ENCODE assay signal across 11 mouse cellular contexts in genomic region chr6:129033397-129033796, GRCm38 (mm10). TPM values are rescaled to one million over a fixed set of nuclear protein-coding genes. Genes with fewer than 3 reads are reported as not detected.
DNase-seq lines count a peak whose midpoint lies in the region; ATAC-seq and TF ChIP-seq lines count a peak whose summit lies in the region.
"Had no signal": no experiment of that assay in that cellular context is flagged by ENCODE, and none has a peak within 500 bp of the region (broad histone marks: within the 10 kb centered on the region; RNA-seq: fewer than 3 reads in every experiment).

No protein-coding gene starts in this region.

- no peak overlapping the region for H3K9ac ChIP-seq in midbrain, embryonic 14.5 days (replicated peaks; ENCODE audit: low read length)
- H3K9ac ChIP-seq in midbrain, embryonic 13.5 days (replicated peaks), result no peak overlapping the region
- no peak overlapping the region for H3K9ac ChIP-seq in liver, embryonic 14.5 days (replicated peaks)
- H3K9ac ChIP-seq: limb, embryonic 13.5 days had no signal

- H3K4me1 ChIP-seq in midbrain, embryonic 14.5 days (ENCODE audit: control insufficient read depth, insufficient read depth, low read length), result no peaks in the 10 kb centered on the region
- H3K4me1 ChIP-seq in midbrain, embryonic 13.5 days (replicated peaks), result no peaks in the 10 kb centered on the region
- H3K4me1 ChIP-seq in liver, embryonic 14.5 days (replicated peaks; ENCODE audit: control insufficient read depth in 2 of 2, insufficient read depth in 2 of 2, low read length in 1 of 2), result no peaks in the 10 kb centered on the region
- no peaks in the 10 kb centered on the region for H3K4me1 ChIP-seq in hindbrain, embryonic 10.5 days (replicated peaks)
- H3K4me1 ChIP-seq: limb, embryonic 13.5 days had no signal

- DNase-seq in cerebellum, postnatal 10 days, result peak; percentile 4 to 6
- DNase-seq in cerebellum, postnatal 4 days (ENCODE audit: low spot score in 2 of 2), result no peak
- peak; percentile 26 for DNase-seq in midbrain, embryonic 14.5 days
- no peak for DNase-seq in liver, embryonic 14.5 days (ENCODE audit: low read depth in 3 of 3, low spot score in 3 of 3)
- DNase-seq in thymus, postnatal 10 days (ENCODE audit: low spot score in 2 of 2), result peak; percentile 23 to 42
- DNase-seq in left cerebral cortex, adult 8-10 months (ENCODE audit: low spot score in 2 of 2), result no peak
- DNase-seq in hindbrain, embryonic 10.5 days (ENCODE audit: low spot score), result no peak

- 76% methylated on average over 2 of the region's 2 CpGs for WGBS in midbrain, embryonic 14.5 days
- WGBS in midbrain, embryonic 13.5 days, result 75% methylated on average over 2 of the region's 2 CpGs
- WGBS in liver, embryonic 14.5 days (ENCODE audit: insufficient replicate concordance), result 42% methylated on average over 2 of the region's 2 CpGs
- 79% methylated on average over 2 of the region's 2 CpGs for WGBS in hindbrain, embryonic 10.5 days

- H3K9me3 ChIP-seq in midbrain, embryonic 14.5 days (ENCODE audit: control insufficient read depth, low read length), result no peaks in the 10 kb centered on the region
- H3K9me3 ChIP-seq in midbrain, embryonic 13.5 days, result no peaks in the 10 kb centered on the region
- no peaks in the 10 kb centered on the region for H3K9me3 ChIP-seq in liver, embryonic 14.5 days (ENCODE audit: control insufficient read depth, low read length)
- H3K9me3 ChIP-seq in hindbrain, embryonic 10.5 days, result no peaks in the 10 kb centered on the region
- H3K9me3 ChIP-seq: limb, embryonic 13.5 days had no signal

- no peak overlapping the region for H3K4me3 ChIP-seq in midbrain, embryonic 14.5 days (replicated peaks; ENCODE audit: low read depth, low read length)
- H3K4me3 ChIP-seq in midbrain, embryonic 13.5 days (replicated peaks), result no peak overlapping the region
- no peak overlapping the region for H3K4me3 ChIP-seq in liver, embryonic 14.5 days (ENCODE audit: insufficient read depth in 1 of 2, low read depth in 2 of 2, low read length in 2 of 2)
- H3K4me3 ChIP-seq in hindbrain, embryonic 10.5 days, result no peak overlapping the region
- H3K4me3 ChIP-seq: limb, embryonic 13.5 days had no signal

- no peak overlapping the region for H3K4me2 ChIP-seq in midbrain, embryonic 14.5 days (ENCODE audit: low read length)
- H3K4me2 ChIP-seq in midbrain, embryonic 13.5 days (replicated peaks), result no peak overlapping the region
- H3K4me2 ChIP-seq in liver, embryonic 14.5 days (ENCODE audit: low read depth), result no peak overlapping the region
- H3K4me2 ChIP-seq: limb, embryonic 13.5 days had no signal

- no peaks in the 10 kb centered on the region for H3K36me3 ChIP-seq in midbrain, embryonic 14.5 days (ENCODE audit: control insufficient read depth, insufficient read depth, low read length)
- no peaks in the 10 kb centered on the region for H3K36me3 ChIP-seq in midbrain, embryonic 13.5 days
- H3K36me3 ChIP-seq in liver, embryonic 14.5 days (replicated peaks; ENCODE audit: control insufficient read depth, insufficient read depth, low read depth), result no peaks in the 10 kb centered on the region
- H3K36me3 ChIP-seq in hindbrain, embryonic 10.5 days, result no peaks in the 10 kb centered on the region
- H3K36me3 ChIP-seq: limb, embryonic 13.5 days had no signal

- no peak for ATAC-seq in midbrain, embryonic 14.5 days (ENCODE audit: low FRiP score, low TSS enrichment)
- ATAC-seq in midbrain, embryonic 13.5 days, result no peak
- ATAC-seq in liver, embryonic 14.5 days (ENCODE audit: insufficient read depth), result no peak

- H3K27ac ChIP-seq in midbrain, embryonic 14.5 days (replicated peaks; ENCODE audit: low read depth, low read length), result no peak overlapping the region
- no peak overlapping the region for H3K27ac ChIP-seq in midbrain, embryonic 13.5 days
- no peak overlapping the region for H3K27ac ChIP-seq in liver, embryonic 14.5 days
- no peak overlapping the region for H3K27ac ChIP-seq in hindbrain, embryonic 10.5 days
- H3K27ac ChIP-seq: limb, embryonic 13.5 days had no signal

- no peak for TF ChIP-seq EP300 in liver, embryonic 14.5 days (IDR thresholded peaks at IDR 0.05; ENCODE audit: low read depth)

- TF ChIP-seq CTCF in liver, embryonic 14.5 days (IDR thresholded peaks at IDR 0.05; ENCODE audit: low read depth), result peak; percentile 47; the same call in 1 of the 2 replicates

- no peaks in the 10 kb centered on the region for H3K27me3 ChIP-seq in midbrain, embryonic 14.5 days (ENCODE audit: control insufficient read depth, insufficient read depth, low read length)
- no peaks in the 10 kb centered on the region for H3K27me3 ChIP-seq in midbrain, embryonic 13.5 days
- H3K27me3 ChIP-seq in liver, embryonic 14.5 days (ENCODE audit: control insufficient read depth, insufficient read depth, low read length), result no peaks in the 10 kb centered on the region
- H3K27me3 ChIP-seq in hindbrain, embryonic 10.5 days (ENCODE audit: insufficient read depth, poor library complexity, severe bottlenecking), result no peaks in the 10 kb centered on the region
- H3K27me3 ChIP-seq: limb, embryonic 13.5 days had no signal

RNA-seq across cellular contexts. Expression of gene Klrb1f, which starts 12.3 kb away (rescaled TPM):
- 0.41 and 1.2 TPM in 2 replicates for polyA plus RNA-seq in midbrain, embryonic 14.5 days (2014; fragmentation: Nextera tagmentation; extraction: Ambion mirVana)
- 0.17 and 0.23 TPM in 2 replicates for polyA plus RNA-seq in midbrain, embryonic 13.5 days (2015; fragmentation: Nextera tagmentation; extraction: Ambion mirVana)
- polyA plus RNA-seq in liver, embryonic 14.5 days (2012; rRNA removed), result 0.16 and 0.23 TPM in 2 replicates
- polyA plus RNA-seq in liver, embryonic 14.5 days (2014; fragmentation: Nextera tagmentation; extraction: Ambion mirVana), result 0.15 and 0.72 TPM in 2 replicates
- total RNA-seq in left cerebral cortex, adult 8-10 months (2022), result not detected
- polyA plus RNA-seq in hindbrain, embryonic 10.5 days (2016; fragmentation: Nextera tagmentation; extraction: Ambion mirVana), result 0.22 and 0.51 TPM in 2 replicates
- total RNA-seq: heart, postnatal 10 days had no signal
- polyA plus RNA-seq: limb, embryonic 13.5 days; testis, adult 2 months had no signal

Comparison
In these comparisons a context has a peak if more than half of its experiments do, and no peak if none do; other contexts are left out.
1. DNase-seq: peak in cerebellum, postnatal 10 days (2 of 2), midbrain, embryonic 14.5 days (single experiment) and thymus, postnatal 10 days (2 of 2); none in cerebellum, postnatal 4 days (0 of 2), liver, embryonic 14.5 days (0 of 3), left cerebral cortex, adult 8-10 months (0 of 2) and hindbrain, embryonic 10.5 days (single experiment).